Mouse (Mus musculus) hindbrain, embryonic 12.5 days (tissue): Measurements from ENCODE around the gene Nav3. TPM values are rescaled to one million over a fixed set of nuclear protein-coding genes. Genes with fewer than 3 reads are reported as not detected.

Experiments used
- ATAC-seq: fragments of 200-750 bp; cut with Nextera tagmentation; 2 replicates; pipeline ENCODE4 v1.8.0; 2017; ENCODE audit warnings: moderate TSS enrichment; ENCODE audit not compliant: low FRiP score
- H3K27ac ChIP-seq: fragments of 300-500 bp; sonication (generic); 2 replicates; pipeline ENCODE4 v1.5.1; 2016; ENCODE audit warnings: mild to moderate bottlenecking
- H3K27me3 ChIP-seq: fragments of 300-500 bp; sonication (generic); 2 replicates; pipeline ENCODE4 v1.6.1; 2016; ENCODE audit warnings: mild to moderate bottlenecking
- H3K36me3 ChIP-seq: fragments of 300-500 bp; sonication (generic); 2 replicates; pipeline ENCODE4 v1.6.1; 2016; ENCODE audit warnings: mild to moderate bottlenecking
- H3K4me1 ChIP-seq: fragments of 300-500 bp; sonication (generic); 2 replicates; pipeline ENCODE4 v1.6.1; 2016
- H3K4me2 ChIP-seq: fragments of 300-500 bp; sonication (generic); replicated peaks from 2 replicates; pipeline ENCODE4 v1.6.1; 2016; ENCODE audit warnings: mild to moderate bottlenecking
- H3K4me3 ChIP-seq: fragments of 300-500 bp; sonication (generic); 2 replicates; pipeline ENCODE4 v1.5.1; 2016; ENCODE audit warnings: mild to moderate bottlenecking
- H3K9ac ChIP-seq: fragments of 300-500 bp; sonication (generic); 2 replicates; pipeline ENCODE4 v1.6.1; 2016; ENCODE audit warnings: mild to moderate bottlenecking, moderate library complexity
- H3K9me3 ChIP-seq: fragments of 300-500 bp; sonication (generic); replicated peaks from 2 replicates; pipeline ENCODE4 v1.6.1; 2016; ENCODE audit warnings: mild to moderate bottlenecking
- WGBS: fragments of 180-500 bp; shearing (Covaris S2); methylation state at CpG from one replicate; pipeline ENCODE4 v1.1.7; 2016; 5-methylcytosine and 5-hydroxymethylcytosine counted together
- polyA plus RNA-seq: library from polyadenylated mRNA; unstranded; fragments of >200 nt; fragmentation: Nextera tagmentation; extraction: Ambion mirVana; gene quantifications from 2 replicates; pipeline ENCODE4 v1.2.1, GENCODE M21; 2016

The Nav3 gene
- polyA plus RNA-seq, 1 experiment from 2014 or later = 16.0 TPM

DNA sequence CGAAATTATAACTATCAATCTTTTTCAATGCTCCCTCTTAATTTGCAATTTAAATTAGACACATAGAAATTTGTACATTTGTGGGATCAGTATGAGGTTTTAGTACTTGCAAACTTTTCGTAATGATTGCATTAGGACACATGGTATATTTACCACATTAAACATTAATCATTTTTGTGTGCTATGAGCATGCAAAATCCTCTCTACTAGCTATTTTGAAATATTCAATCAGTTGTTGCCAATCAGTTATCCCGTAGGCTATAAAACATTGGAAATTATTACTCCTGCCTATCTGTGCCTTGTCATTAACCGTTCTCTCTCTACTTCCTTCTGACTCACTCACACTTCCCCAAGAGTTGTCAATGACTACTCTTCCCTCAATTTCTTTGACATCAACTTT lies 579.9 kb downstream of the Nav3 start:
- H3K9ac ChIP-seq = no peak overlapping the region
- H3K4me3 ChIP-seq = no peak overlapping the region
- H3K36me3 ChIP-seq = no peaks in the 10 kb centered on the region
- no peak overlapping the region for H3K4me2 ChIP-seq
- no peak for ATAC-seq
- no peak overlapping the region for H3K27ac ChIP-seq
- no peaks in the 10 kb centered on the region for H3K9me3 ChIP-seq
- H3K27me3 ChIP-seq = no peaks in the 10 kb centered on the region
- WGBS = 85% methylated on average over 4 of the region's 4 CpGs
- 0 out of 2 replicates have a peak, but pooled peaks cover 2% of the 10 kb centered on the region for H3K4me1 ChIP-seq

DNA sequence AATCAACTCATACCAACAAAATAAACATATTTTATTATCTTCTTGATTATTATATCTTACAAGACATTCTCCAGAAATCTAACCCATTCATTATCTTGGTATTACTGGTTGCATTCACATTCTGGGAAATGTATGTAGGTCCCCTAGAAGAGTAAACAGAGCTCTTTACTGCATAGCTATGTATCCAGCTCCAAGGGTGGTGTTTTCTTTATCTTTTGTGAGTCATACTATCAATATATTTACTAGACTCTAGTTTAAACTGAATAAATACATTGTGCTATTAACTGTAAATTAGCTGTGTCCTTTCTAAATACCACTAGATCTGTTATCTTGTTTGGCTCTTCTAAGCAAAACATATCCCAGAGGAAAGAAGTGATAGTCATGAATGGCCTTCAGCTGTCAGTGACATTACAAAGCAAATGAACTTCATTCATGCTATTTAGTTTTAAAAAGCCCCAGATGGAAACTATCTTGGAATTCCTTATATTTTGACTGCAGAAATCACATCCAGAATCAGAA lies 580.6 kb downstream of the Nav3 start:
- Histone ChIP-seq H3K4me1 (0 out of 2 replicates have a peak, but pooled peaks cover 2% of the 10 kb centered on the region), H3K4me2 (no peak overlapping the region), H3K27me3 (no peaks in the 10 kb centered on the region), H3K9ac (no peak overlapping the region), H3K4me3 (no peak overlapping the region), H3K9me3 (no peaks in the 10 kb centered on the region), H3K27ac (no peak overlapping the region), H3K36me3 (no peaks in the 10 kb centered on the region)
- no peak for ATAC-seq

DNA sequence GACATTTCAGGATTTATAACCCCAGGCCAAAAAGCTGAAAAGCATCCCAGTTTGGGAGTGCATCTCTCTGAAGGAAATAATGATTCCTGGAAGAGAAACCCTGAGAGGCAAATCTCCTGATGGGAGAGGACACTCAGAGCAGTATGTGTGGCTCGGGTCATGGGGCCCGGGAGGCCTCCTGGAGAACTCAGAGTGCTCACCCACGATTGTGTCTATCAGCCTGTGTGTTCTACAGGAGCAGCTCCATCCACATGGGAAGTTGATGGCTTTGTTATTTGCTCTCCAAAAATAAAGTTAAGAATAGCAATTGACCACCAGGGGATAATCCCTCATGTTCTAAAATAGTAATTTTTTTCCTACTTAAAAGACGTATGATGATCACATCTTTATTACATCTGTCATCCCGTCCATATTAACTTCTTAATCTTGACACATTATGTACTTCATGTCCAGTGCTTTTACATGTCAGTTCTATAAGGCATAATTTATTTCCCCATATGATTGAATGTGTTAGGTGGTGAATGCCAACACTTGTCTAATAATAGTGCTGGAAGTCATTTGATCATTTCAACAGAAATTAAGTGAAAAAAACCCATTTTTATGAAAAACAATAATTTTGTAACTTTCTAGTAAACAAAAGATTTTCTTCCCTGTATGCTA lies 581.2 kb downstream of the Nav3 start:
- no peak for ATAC-seq
- no peak overlapping the region for H3K4me2 ChIP-seq
- H3K4me1 ChIP-seq = 0 out of 2 replicates have a peak, but pooled peaks cover 2% of the 10 kb centered on the region
- WGBS = 67% methylated on average over 5 of the region's 5 CpGs
- no peak overlapping the region for H3K4me3 ChIP-seq
- H3K9me3 ChIP-seq = no peaks in the 10 kb centered on the region
- H3K27me3 ChIP-seq = no peaks in the 10 kb centered on the region
- H3K36me3 ChIP-seq = no peaks in the 10 kb centered on the region
- no peak overlapping the region for H3K9ac ChIP-seq
- no peak overlapping the region for H3K27ac ChIP-seq

DNA sequence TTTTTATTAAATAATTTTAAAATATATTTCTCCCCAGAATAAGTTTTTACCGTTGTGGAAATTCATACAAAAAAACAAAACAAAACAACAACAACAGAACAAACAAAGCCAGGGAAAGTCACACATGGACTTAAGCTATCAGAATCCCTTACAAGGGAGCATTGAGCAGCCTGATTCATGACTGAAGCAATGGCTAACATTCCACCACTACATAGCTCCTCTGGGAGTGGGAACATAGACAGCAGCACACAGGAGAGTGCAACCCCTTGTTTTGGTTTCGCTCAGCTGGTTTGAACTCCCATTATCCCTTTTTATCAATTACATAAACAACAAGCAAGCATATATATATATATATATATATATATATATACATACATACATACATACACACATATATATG lies 589.9 kb downstream of the Nav3 start:
- Histone ChIP-seq H3K9me3 (no peaks in the 10 kb centered on the region), H3K4me3 (no peak overlapping the region), H3K27me3 (no peaks in the 10 kb centered on the region), H3K36me3 (no peaks in the 10 kb centered on the region), H3K4me1 (no peaks in the 10 kb centered on the region), H3K9ac (no peak overlapping the region), H3K27ac (no peak overlapping the region), H3K4me2 (no peak overlapping the region)
- ATAC-seq = no peak
- WGBS = 78% methylated on average over 2 of the region's 2 CpGs

DNA sequence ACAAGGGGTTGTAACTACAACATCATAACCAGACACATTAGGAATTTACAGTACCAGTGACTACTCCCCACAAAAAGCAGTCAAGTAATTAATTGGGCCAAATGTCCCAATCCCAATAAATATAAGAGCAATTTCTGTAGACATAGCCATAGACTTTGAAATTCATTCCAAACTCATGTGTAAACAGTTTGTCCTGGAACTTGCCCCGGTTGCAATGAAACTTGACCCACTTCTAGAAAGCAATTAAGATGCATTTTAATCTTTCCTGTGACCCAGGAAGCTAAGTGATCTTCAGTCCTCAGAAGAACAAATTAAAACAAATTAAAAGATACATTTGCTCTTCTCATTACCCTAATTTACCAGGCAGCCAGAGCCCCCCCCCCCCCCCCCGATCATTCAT lies 590.6 kb downstream of the Nav3 start:
- no peaks in the 10 kb centered on the region for H3K4me1 ChIP-seq
- H3K27ac ChIP-seq = no peak overlapping the region
- H3K4me3 ChIP-seq = no peak overlapping the region
- WGBS = 65% methylated on average over 1 of the region's 2 CpGs
- no peaks in the 10 kb centered on the region for H3K9me3 ChIP-seq
- no peak overlapping the region for H3K4me2 ChIP-seq
- ATAC-seq = no peak
- no peaks in the 10 kb centered on the region for H3K27me3 ChIP-seq
- no peaks in the 10 kb centered on the region for H3K36me3 ChIP-seq
- no peak overlapping the region for H3K9ac ChIP-seq

DNA sequence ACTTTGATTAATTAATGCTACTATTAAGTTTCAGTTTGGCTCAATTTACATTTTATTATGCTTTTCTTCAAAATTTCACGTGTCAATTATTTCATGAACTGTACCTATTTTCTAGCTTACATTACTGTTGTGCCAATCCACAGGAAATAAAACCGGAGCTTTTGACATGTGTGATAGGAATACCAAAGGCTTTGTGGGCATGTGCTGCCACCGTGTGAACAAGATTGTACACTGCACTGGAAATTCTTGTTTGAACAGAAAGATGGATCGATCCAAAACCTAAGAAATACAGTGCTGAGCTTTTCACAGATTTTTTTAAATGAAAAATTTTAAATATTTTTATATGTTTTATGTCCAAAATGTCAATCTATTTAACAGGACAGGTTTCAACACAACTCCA lies 591.3 kb downstream of the Nav3 start:
- no peak overlapping the region for H3K4me2 ChIP-seq
- H3K27me3 ChIP-seq = no peaks in the 10 kb centered on the region
- 22% methylated on average over 4 of the region's 4 CpGs for WGBS
- H3K4me1 ChIP-seq = no peaks in the 10 kb centered on the region
- peak; percentile 64; the same call in 1 of the 2 replicates for ATAC-seq
- H3K9ac ChIP-seq = no peak overlapping the region
- no peaks in the 10 kb centered on the region for H3K36me3 ChIP-seq
- H3K9me3 ChIP-seq = no peaks in the 10 kb centered on the region
- H3K27ac ChIP-seq = no peak overlapping the region
- H3K4me3 ChIP-seq = no peak overlapping the region

DNA sequence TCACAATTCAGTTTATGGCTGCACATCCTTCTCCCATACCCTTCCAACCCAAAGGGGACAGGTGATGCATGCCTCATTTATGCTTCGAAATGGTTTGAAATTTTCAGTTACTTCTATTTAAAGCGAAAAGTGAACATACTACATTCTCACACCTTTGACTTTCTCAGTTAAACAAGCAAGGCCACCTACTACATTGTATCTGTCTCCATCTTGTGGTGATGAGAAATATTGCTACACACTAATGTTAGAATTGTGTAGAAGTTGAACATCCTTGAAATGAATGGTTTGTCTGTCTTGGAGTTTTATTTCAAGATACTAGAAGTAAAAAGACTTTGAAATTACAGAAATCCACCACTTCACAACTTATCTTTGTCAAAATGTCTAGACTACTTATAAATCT lies 594.7 kb downstream of the Nav3 start:
- no peak; the same call in 1 of the 2 replicates for ATAC-seq
- H3K9ac ChIP-seq = no peak overlapping the region
- 64% methylated on average over 2 of the region's 2 CpGs for WGBS

DNA sequence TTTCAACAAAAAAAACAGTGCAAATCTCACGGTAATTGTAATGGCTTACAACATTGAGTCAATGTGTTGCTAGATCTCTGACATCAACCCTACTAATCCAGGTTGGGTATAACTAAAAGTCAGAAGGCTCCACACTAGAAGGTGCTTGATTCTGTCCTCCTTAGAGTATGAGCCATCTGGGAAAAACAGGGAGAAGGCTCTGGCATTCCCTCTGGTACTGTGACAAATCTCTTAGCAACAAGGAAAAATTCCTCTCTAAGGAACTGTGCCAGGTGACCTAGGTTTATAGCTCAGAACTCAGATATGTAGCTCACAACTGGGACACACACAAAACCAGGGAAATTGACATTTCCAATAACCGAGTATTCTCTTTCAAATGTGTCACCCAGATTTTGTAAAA lies 597.4 kb downstream of the Nav3 start:
- no peak overlapping the region for H3K9ac ChIP-seq
- 84% methylated on average over 2 of the region's 2 CpGs for WGBS
- H3K36me3 ChIP-seq = no peaks in the 10 kb centered on the region
- H3K9me3 ChIP-seq = no peaks in the 10 kb centered on the region
- H3K4me2 ChIP-seq = no peak overlapping the region
- H3K27me3 ChIP-seq = no peaks in the 10 kb centered on the region
- H3K27ac ChIP-seq = no peak overlapping the region
- ATAC-seq = no peak
- no peaks in the 10 kb centered on the region for H3K4me1 ChIP-seq
- H3K4me3 ChIP-seq = no peak overlapping the region

More for the DNA sequence above, 594.7 kb downstream of the Nav3 start:
- H3K4me1 ChIP-seq = no peaks in the 10 kb centered on the region
- no peaks in the 10 kb centered on the region for H3K27me3 ChIP-seq
- no peaks in the 10 kb centered on the region for H3K36me3 ChIP-seq
- H3K4me2 ChIP-seq = no peak overlapping the region
- no peak overlapping the region for H3K27ac ChIP-seq
- H3K4me3 ChIP-seq = no peak overlapping the region
- H3K9me3 ChIP-seq = no peaks in the 10 kb centered on the region

DNA sequence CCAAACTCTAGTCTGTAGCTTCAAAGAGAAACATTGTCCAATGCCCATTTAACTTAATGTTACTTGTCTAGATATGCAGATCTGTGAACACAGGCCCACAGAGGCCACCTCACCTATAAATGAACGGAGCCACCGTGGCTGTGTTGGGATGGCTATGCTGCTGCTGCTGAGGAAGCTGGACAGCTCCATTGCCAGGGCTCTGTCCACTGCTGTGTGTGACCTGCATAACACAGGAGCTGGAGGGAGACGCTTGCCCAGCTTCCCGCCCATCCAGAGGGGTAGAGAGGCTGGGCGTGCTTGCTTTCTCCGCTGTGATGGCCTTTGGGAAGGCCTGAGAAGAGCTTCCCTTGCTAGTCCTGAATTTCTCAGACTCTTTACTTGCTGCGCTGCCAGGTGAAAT lies 603.6 kb downstream of the Nav3 start:
- Histone ChIP-seq H3K9me3 (no peaks in the 10 kb centered on the region), H3K4me2 (no peak overlapping the region), H3K4me1 (no peaks in the 10 kb centered on the region), H3K27ac (no peak overlapping the region), H3K4me3 (no peak overlapping the region), H3K27me3 (no peaks in the 10 kb centered on the region), H3K9ac (no peak overlapping the region), H3K36me3 (no peaks in the 10 kb centered on the region)
- no peak for ATAC-seq
- WGBS = 38% methylated on average over 7 of the region's 7 CpGs

DNA sequence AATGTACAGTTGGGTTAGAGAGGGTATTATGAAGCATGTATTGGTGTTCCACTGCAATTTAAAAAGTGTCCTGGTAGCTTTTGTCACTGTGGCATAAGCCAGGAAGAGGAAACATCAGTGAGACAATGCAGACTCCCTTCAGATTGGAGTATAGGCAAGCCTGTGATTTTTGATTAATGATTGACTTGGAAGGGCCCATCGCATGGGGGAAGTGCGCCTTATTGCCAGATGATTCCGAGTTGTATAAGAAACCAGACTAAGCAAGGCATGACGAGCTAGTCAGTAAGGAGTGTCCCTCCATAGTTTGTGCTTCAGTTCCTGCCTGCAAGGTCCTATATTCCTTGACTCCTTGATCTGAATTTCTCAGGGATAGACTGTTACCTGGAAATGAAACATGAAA lies 608.4 kb downstream of the Nav3 start:
- ATAC-seq = no peak
- Histone ChIP-seq H3K27me3 (no peaks in the 10 kb centered on the region), H3K27ac (no peak overlapping the region), H3K4me1 (no peaks in the 10 kb centered on the region), H3K36me3 (no peaks in the 10 kb centered on the region), H3K4me3 (no peak overlapping the region), H3K9ac (no peak overlapping the region), H3K9me3 (no peaks in the 10 kb centered on the region), H3K4me2 (no peak overlapping the region)
- WGBS = 83% methylated on average over 4 of the region's 4 CpGs

DNA sequence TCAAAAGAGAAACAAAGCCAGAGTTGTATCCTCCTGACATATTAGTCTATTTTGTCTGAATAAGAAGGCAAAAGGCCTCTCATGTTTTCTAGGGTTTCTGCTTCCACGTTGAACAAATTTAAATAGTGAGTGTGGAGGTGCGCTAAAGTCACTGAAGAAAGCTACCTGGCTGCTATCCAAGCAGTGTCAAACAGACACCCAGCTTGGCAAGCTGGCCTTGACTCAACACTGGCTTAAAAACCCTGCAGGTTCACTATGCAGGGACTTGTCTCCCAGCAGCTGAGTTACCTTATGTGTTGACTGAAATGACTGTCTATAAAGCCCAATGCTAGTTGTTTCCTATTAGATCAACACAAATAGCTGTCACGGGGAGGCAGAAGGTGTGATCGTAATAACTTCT lies 612.3 kb downstream of the Nav3 start:
- no peak overlapping the region for H3K4me2 ChIP-seq
- no peak for ATAC-seq
- no peak overlapping the region for H3K27ac ChIP-seq
- H3K9ac ChIP-seq = no peak overlapping the region
- WGBS = 83% methylated on average over 4 of the region's 4 CpGs
- H3K9me3 ChIP-seq = no peaks in the 10 kb centered on the region
- H3K4me3 ChIP-seq = no peak overlapping the region
- H3K36me3 ChIP-seq = no peaks in the 10 kb centered on the region
- no peaks in the 10 kb centered on the region for H3K27me3 ChIP-seq
- H3K4me1 ChIP-seq = no peaks in the 10 kb centered on the region

DNA sequence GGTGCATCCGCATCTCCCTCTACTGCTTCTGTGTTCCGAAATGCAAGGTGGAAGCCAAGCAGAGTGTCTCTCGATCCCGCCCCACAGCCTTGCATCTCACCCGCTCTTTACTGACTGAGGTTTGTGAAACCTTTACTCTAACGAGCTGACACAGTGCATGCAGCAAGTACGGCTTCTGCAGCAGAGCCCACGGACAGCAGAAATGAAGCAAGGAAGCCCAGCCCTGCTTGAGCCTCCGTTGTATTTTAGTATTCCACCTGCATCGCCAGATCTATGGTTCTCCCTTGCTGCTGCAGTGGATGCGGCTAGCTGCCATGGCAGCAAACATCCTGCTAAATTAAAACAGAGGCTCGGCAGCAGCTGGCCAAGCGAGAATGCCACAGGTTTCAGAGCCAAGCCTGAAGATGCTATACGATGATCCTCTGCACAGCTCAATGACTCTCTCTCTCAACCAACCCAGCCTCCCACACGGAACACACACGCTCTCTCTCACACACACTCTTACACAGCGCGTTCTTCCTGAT lies 623.2 kb downstream of the Nav3 start:
- H3K27ac ChIP-seq = peak overlapping the region; percentile 25; the same call in 1 of the 2 replicates
- WGBS = 13% methylated on average over 18 of the region's 18 CpGs

More for the DNA sequence above, 623.2 kb downstream of the Nav3 start:
- Histone ChIP-seq H3K4me1 (peaks cover 12% of the 10 kb centered on the region; the same call in 1 of the 2 replicates), H3K4me2 (peak overlapping the region; percentile 65), H3K9me3 (no peaks in the 10 kb centered on the region), H3K4me3 (peak overlapping the region; percentile 34), H3K36me3 (no peaks in the 10 kb centered on the region), H3K27me3 (0 out of 2 replicates have a peak, but pooled peaks cover 4% of the 10 kb centered on the region), H3K9ac (peak overlapping the region; percentile 56)
- peak; percentile 69 for ATAC-seq
